Mouse (Mus musculus) CH12.LX (cell line): Measurements from ENCODE around the gene Calcoco1. TPM values are rescaled to one million over a fixed set of nuclear protein-coding genes. Genes with fewer than 3 reads are reported as not detected.

ENCODE experiments used
- DNase-seq: peaks from one replicate; pipeline ENCODE4 v3.0.0-alpha.2; 2013; ENCODE audit errors: extremely low read depth
- H3K27ac ChIP-seq: 2 replicates; pipeline ENCODE4 v1.5.1; 2012; ENCODE audit warnings: low read depth, mild to moderate bottlenecking, control low read depth, moderate library complexity; ENCODE audit not compliant: insufficient read depth
- H3K27me3 ChIP-seq: replicated peaks from 2 replicates; pipeline ENCODE3; 2012; ENCODE audit warnings: inconsistent platforms
- H3K36me3 ChIP-seq, 2 experiments: replicated peaks in 1 of 2; 2 replicates each; pipeline versions ENCODE3 to v1.6.1; 2012; ENCODE audit warnings: inconsistent platforms in 1 of 2, low read length in 1 of 2, mild to moderate bottlenecking in 1 of 2, mixed read lengths in 1 of 2, moderate library complexity in 1 of 2; ENCODE audit not compliant: control insufficient read depth in 1 of 2, insufficient read depth in 1 of 2
- H3K4me1 ChIP-seq, 2 experiments: 2 replicates each; pipeline ENCODE4 v1.6.1; 2012; ENCODE audit warnings: inconsistent platforms in 1 of 2, moderate library complexity in 1 of 2; ENCODE audit not compliant: insufficient read depth in 2 of 2, control insufficient read depth in 1 of 2
- H3K4me2 ChIP-seq: 2 replicates; pipeline ENCODE4 v1.6.1; 2012; ENCODE audit warnings: low read depth, mild to moderate bottlenecking, control low read depth; ENCODE audit not compliant: poor library complexity, insufficient read depth, severe bottlenecking
- H3K4me3 ChIP-seq, 3 experiments: fragments of 150-350 bp in 1 of 3; sonication (generic) in 1 of 3; replicated peaks in 1 of 3; 2 replicates each; pipeline versions ENCODE3 to v1.5.1; 2011 to 2012; ENCODE audit warnings: low read depth in 2 of 3, low read length in 2 of 3, mild to moderate bottlenecking in 2 of 3, moderate library complexity in 2 of 3, control low read depth in 1 of 3, improper control_type of control experiment in 1 of 3, inconsistent platforms in 1 of 3, mixed read lengths in 1 of 3; ENCODE audit not compliant: poor library complexity in 1 of 3
- H3K79me2 ChIP-seq: replicated peaks from 2 replicates; pipeline ENCODE4 v1.6.1; 2012; ENCODE audit warnings: mild to moderate bottlenecking, moderate library complexity; ENCODE audit not compliant: control insufficient read depth, poor library complexity, insufficient read depth, severe bottlenecking; ENCODE audit errors: extremely low read depth
- H3K9ac ChIP-seq: 2 replicates; pipeline ENCODE4 v1.6.1; 2012; ENCODE audit warnings: low read depth, mild to moderate bottlenecking, control low read depth, moderate library complexity; ENCODE audit not compliant: insufficient read depth
- H3K9me3 ChIP-seq: replicated peaks from 2 replicates; pipeline ENCODE3; 2012; ENCODE audit warnings: low read length, inconsistent platforms, mixed read lengths
- BHLHE40 ChIP-seq: IDR thresholded peaks from 2 replicates; pipeline ENCODE4 v1.6.1; 2011; ENCODE audit warnings: mild to moderate bottlenecking, low read depth, low read length, improper control_type of control experiment
- CHD1 ChIP-seq: IDR thresholded peaks from 2 replicates; pipeline ENCODE4 v1.6.1; 2012; ENCODE audit warnings: low read depth, low read length, improper control_type of control experiment, inconsistent platforms
- CHD2 ChIP-seq: IDR thresholded peaks from 2 replicates; pipeline ENCODE4 v1.6.1; 2011; ENCODE audit warnings: low read length, improper control_type of control experiment
- EP300 ChIP-seq: IDR thresholded peaks from 2 replicates; pipeline ENCODE4 v1.6.1; 2011; ENCODE audit warnings: low read length, improper control_type of control experiment
- HCFC1 ChIP-seq: IDR thresholded peaks from 2 replicates; pipeline ENCODE4 v1.6.1; 2012; ENCODE audit warnings: low read depth, mild to moderate bottlenecking, inconsistent platforms, low read length, improper control_type of control experiment
- IRF4 ChIP-seq: IDR thresholded peaks from 2 replicates; pipeline ENCODE4 v1.6.1; 2014; ENCODE audit warnings: low read depth, mild to moderate bottlenecking, inconsistent platforms, low read length, improper control_type of control experiment
- JUN ChIP-seq: IDR thresholded peaks from 2 replicates; pipeline ENCODE4 v1.6.1; 2011; ENCODE audit warnings: low read depth, mild to moderate bottlenecking, low read length, improper control_type of control experiment, moderate library complexity; ENCODE audit not compliant: insufficient read depth
- MYC ChIP-seq: IDR thresholded peaks from 2 replicates; pipeline ENCODE4 v1.6.1; 2011; ENCODE audit warnings: low read depth, mild to moderate bottlenecking, improper control_type of control experiment, low read length
- NELFE ChIP-seq: IDR thresholded peaks from 2 replicates; pipeline ENCODE4 v1.6.1; 2011; ENCODE audit warnings: low read depth, low read length, improper control_type of control experiment
- NRF1 ChIP-seq: IDR thresholded peaks from 2 replicates; pipeline ENCODE4 v1.6.1; 2014; ENCODE audit warnings: low read depth, mild to moderate bottlenecking, inconsistent platforms, low read length, improper control_type of control experiment, moderate library complexity
- POLR2AphosphoS2 ChIP-seq: IDR thresholded peaks from 2 replicates; pipeline ENCODE4 v1.6.1; 2011; ENCODE audit warnings: low read depth, low read length, improper control_type of control experiment
- RAD21 ChIP-seq: IDR thresholded peaks from 2 replicates; pipeline ENCODE4 v1.6.1; 2011; ENCODE audit warnings: low read depth, mild to moderate bottlenecking, low read length, improper control_type of control experiment, moderate library complexity
- TCF12 ChIP-seq: IDR thresholded peaks from 2 replicates; pipeline ENCODE4 v1.6.1; 2014; ENCODE audit warnings: low read depth, mild to moderate bottlenecking, inconsistent platforms, low read length, improper control_type of control experiment
- UBTF ChIP-seq: IDR thresholded peaks from 2 replicates; pipeline ENCODE4 v1.6.1; 2012; ENCODE audit warnings: low read depth, mild to moderate bottlenecking, inconsistent platforms, low read length, improper control_type of control experiment, moderate library complexity
- ZC3H11A ChIP-seq: IDR thresholded peaks from 2 replicates; pipeline ENCODE4 v1.6.1; 2012; ENCODE audit warnings: low read depth, mild to moderate bottlenecking, inconsistent platforms, low read length, improper control_type of control experiment
- ZMIZ1 ChIP-seq: IDR thresholded peaks from 2 replicates; pipeline ENCODE4 v1.6.1; 2012; ENCODE audit warnings: low read depth, mild to moderate bottlenecking, inconsistent platforms, low read length, improper control_type of control experiment
- dilution Hi-C: fragments of 300-500 bp; cut with MboI; formaldehyde crosslinking; loops from 2 replicates; pipeline ENCODE4 v1.14.3; 2020; ENCODE audit warnings: low sequenced_read_pairs; ENCODE audit not compliant: extremely low pct_unique_long_range_greater_than_20kb, extremely low pct_ligation_motif_present
- in situ Hi-C: fragments of 300-500 bp; cut with MboI; formaldehyde crosslinking; loops from 3 replicates; pipeline ENCODE4 v1.14.3; 2019; ENCODE audit warnings: low sequenced_read_pairs, low pct_ligation_motif_present, low pct_unique_long_range_greater_than_20kb, mixed read lengths
- polyA plus RNA-seq: library from polyadenylated mRNA; unstranded; fragments of >175 nt; gene quantifications from 2 replicates; pipeline ENCODE4 v1.2.1, GENCODE M21; 2012; ENCODE audit warnings: low read depth; ENCODE audit not compliant: insufficient read length
- total RNA-seq, 2 experiments: library from RNA; depleted of rRNA; stranded (reverse); fragments of 300-350 nt in 1 of 2; fragments of >200 nt in 1 of 2; gene quantifications; 2 replicates each; pipeline ENCODE4 v1.2.3; 2012 to 2014

Gene Calcoco1
- total and polyA plus RNA-seq, 3 experiments, result 3.6 to 8.5 (median 7.6) TPM

DNA sequence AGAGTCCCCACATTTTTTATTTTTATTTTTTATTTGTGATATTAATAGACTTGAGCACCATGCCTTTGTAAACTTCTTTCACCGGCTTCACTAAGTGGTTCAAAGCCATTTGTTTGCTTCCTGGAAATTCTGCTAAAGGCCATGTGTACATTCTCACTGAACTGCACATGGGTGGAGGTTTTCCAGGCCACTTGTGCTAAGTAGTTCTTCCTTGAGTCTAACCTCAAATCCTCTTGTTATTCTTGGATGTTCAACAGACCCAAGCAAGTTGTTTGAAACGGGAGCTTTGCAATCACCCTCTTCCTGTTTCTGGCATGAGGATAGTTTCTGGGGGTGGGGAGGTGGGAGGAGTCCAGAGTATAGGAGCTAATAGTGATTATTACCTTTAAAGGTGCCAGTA, 16.5 kb upstream of the Calcoco1 start:
- DNase-seq, result no peak
- Histone ChIP-seq H3K4me3 (no peak overlapping the region), H3K9ac (no peak overlapping the region), H3K27me3 (peaks cover 44% of the 10 kb centered on the region), H3K4me2 (no peak overlapping the region), H3K27ac (no peak overlapping the region), H3K4me1 (peaks cover under 1 to 15% of the 10 kb centered on the region in 2 experiments; a peak in 3 of 4 replicates), H3K9me3 (no peaks in the 10 kb centered on the region), H3K36me3 (no peaks in the 10 kb centered on the region)
- dilution Hi-C loops (no loop called here), in situ Hi-C loops (loop anchor here (25.0 kb wide), 1 partner anchor 424 kb away; the partner anchor contains the start of gene Smug1)
- TF ChIP-seq BHLHE40 (no peak), CHD2 (no peak), TCF12 (no peak), ZMIZ1 (no peak), POLR2AphosphoS2 (no peak), IRF4 (no peak), UBTF (no peak), CHD1 (no peak), NRF1 (no peak), JUN (no peak), NELFE (no peak), EP300 (no peak), MYC (no peak), HCFC1 (no peak), RAD21 (no peak)
- TF ChIP-seq, all 38 proteins: peak for 0
- H3K79me2 ChIP-seq, result no peaks in the 10 kb centered on the region

DNA sequence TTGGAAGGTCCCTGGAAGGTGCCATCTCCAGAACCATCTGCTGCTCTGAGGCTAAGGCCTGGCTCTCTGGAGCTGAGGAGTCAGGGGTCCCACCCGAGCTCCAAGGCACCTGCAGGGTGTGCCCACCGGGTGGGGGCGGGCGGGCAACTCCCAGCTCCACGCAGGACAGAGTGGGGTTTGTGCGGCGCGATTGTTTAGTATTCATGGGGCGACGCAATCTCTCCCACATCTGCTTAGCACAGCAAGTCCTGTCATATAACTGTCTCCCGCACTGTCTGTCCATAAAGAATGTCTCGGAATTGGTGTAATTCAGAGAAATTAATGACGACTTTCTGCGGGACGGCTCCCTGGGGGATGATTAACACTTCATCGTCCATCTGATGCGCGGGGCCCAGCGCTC, 15.1 kb upstream of the Calcoco1 start:
- no peak overlapping the region for H3K27ac ChIP-seq
- dilution Hi-C loops, result no loop called here
- no peak for TF ChIP-seq POLR2AphosphoS2
- no peak for TF ChIP-seq ZC3H11A
- TF ChIP-seq EP300, result no peak
- no peak for TF ChIP-seq ZMIZ1
- H3K4me1 ChIP-seq, result peaks cover 0 to 5% of the 10 kb centered on the region in 2 experiments; a peak in 2 of 4 replicates
- no peaks in the 10 kb centered on the region for H3K79me2 ChIP-seq
- no peaks in the 10 kb centered on the region for H3K9me3 ChIP-seq
- H3K36me3 ChIP-seq, result no peaks in the 10 kb centered on the region
- no peak overlapping the region for H3K4me3 ChIP-seq
- no peak for DNase-seq
- peaks cover 55% of the 10 kb centered on the region for H3K27me3 ChIP-seq
- H3K4me2 ChIP-seq, result no peak overlapping the region
- in situ Hi-C loops, result loop anchor here (25.0 kb wide), 1 partner anchor 425 kb away; the partner anchor contains the start of gene Smug1
- no peak overlapping the region for H3K9ac ChIP-seq
